Mouse (Mus musculus) lung, postnatal 10 days (tissue): ENCODE results near the gene Glg1.

Experiments
- DNase-seq: peaks from one replicate; pipeline ENCODE4 v3.0.0; 2021

Gene Glg1

DNA sequence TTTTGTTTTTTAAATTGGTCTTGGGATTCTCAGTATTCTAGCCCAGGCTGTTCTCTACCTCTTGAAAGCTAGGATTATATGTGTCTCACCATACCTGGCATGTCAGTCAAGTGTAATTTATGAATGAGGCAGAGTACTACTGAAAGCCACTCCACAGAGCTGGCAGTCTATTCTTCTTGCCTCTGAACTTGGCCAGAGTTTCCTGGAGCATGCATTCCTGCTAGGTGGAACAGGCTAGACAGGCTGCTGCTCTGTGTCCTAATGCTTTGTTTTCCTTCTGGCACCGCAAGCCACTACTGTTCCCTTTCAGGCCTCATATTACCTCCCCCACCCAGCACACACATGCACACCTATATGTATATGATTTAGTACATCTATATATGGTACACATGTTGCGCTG, 128.3 kb downstream of the Glg1 start:
- no peak for DNase-seq

GRCm38 (mm10) chr8:111119481-111119880, 139.5 kb downstream of the Glg1 start:
- DNase-seq = no peak

GRCm38 (mm10) chr8:111114891-111115290, 144.1 kb downstream of the Glg1 start:
- no peak for DNase-seq
